Mouse (Mus musculus) intestine, embryonic 14.5 days (tissue): ENCODE measurements around the gene Abca13. TPM values are rescaled to one million over a fixed set of nuclear protein-coding genes. Genes with fewer than 3 reads are reported as not detected.
A peak's percentile ranks its signal among the peaks of the same experiment; 100 is the strongest.
"Not testable (repeated sequence)": the region's sequence is repeated elsewhere in the genome, so short reads cannot be mapped to it uniquely, and the experiment has no call there.

Experiments used
- ATAC-seq: fragments of 200-750 bp; cut with Nextera tagmentation; replicated peaks from 2 replicates; pipeline ENCODE4 v1.8.0; 2017; ENCODE audit warnings: low read depth, moderate number of reproducible peaks, moderate TSS enrichment, moderate library complexity; ENCODE audit not compliant: low FRiP score, low TSS enrichment
- DNase-seq: peaks from one replicate; pipeline ENCODE4 v3.0.0-alpha.2; 2018; ENCODE audit warnings: low spot score
- H3K27ac ChIP-seq: fragments of 300-500 bp; sonication (generic); 2 replicates; pipeline ENCODE4 v1.5.1; 2014; ENCODE audit warnings: low read depth, mild to moderate bottlenecking, control low read depth
- H3K27me3 ChIP-seq: fragments of 300-500 bp; sonication (generic); replicated peaks from 2 replicates; pipeline ENCODE4 v1.6.1; 2014; ENCODE audit warnings: low read length, control low read depth; ENCODE audit not compliant: control insufficient read depth, insufficient read depth
- H3K36me3 ChIP-seq: fragments of 300-500 bp; sonication (generic); 2 replicates; pipeline ENCODE4 v1.6.1; 2014; ENCODE audit warnings: low read length, control low read depth; ENCODE audit not compliant: control insufficient read depth, insufficient read depth
- H3K4me1 ChIP-seq: fragments of 300-500 bp; sonication (generic); replicated peaks from 2 replicates; pipeline ENCODE4 v1.6.1; 2014; ENCODE audit warnings: low read length, control low read depth, mixed read lengths; ENCODE audit not compliant: control insufficient read depth, insufficient read depth
- H3K4me2 ChIP-seq: fragments of 300-500 bp; sonication (generic); 2 replicates; pipeline ENCODE4 v1.6.1; 2014; ENCODE audit warnings: low read length
- H3K4me3 ChIP-seq: fragments of 300-500 bp; sonication (generic); 2 replicates; pipeline ENCODE4 v1.5.1; 2014; ENCODE audit warnings: low read depth, low read length, control low read depth, mixed read lengths
- H3K9ac ChIP-seq: fragments of 300-500 bp; sonication (generic); 2 replicates; pipeline ENCODE4 v1.6.1; 2014; ENCODE audit warnings: mild to moderate bottlenecking, low read length
- H3K9me3 ChIP-seq: fragments of 300-500 bp; sonication (generic); 2 replicates; pipeline ENCODE4 v1.6.1; 2016; ENCODE audit warnings: low read length, control low read depth; ENCODE audit not compliant: control insufficient read depth
- WGBS: fragments of 180-500 bp; shearing (Covaris S2); extraction: QIAGEN DNeasy Blood & Tissue Kit; methylation state at CpG from one replicate; pipeline ENCODE4 v1.1.7; 2014; 5-methylcytosine and 5-hydroxymethylcytosine counted together
- polyA plus RNA-seq: library from polyadenylated mRNA; unstranded; fragments of >200 nt; fragmentation: Nextera tagmentation; extraction: Ambion mirVana; gene quantifications from 2 replicates; pipeline ENCODE4 v1.2.1, GENCODE M21; 2014

Abca13 gene
- polyA plus RNA-seq, 1 experiment from 2014 or later = 0.07 TPM

GRCm38 (mm10) chr11:9316545-9316944 is 124.8 kb downstream of the Abca13 start:
- ATAC-seq = no peak
- no peaks in the 10 kb centered on the region for H3K27me3 ChIP-seq
- no peaks in the 10 kb centered on the region for H3K9me3 ChIP-seq
- DNase-seq = no peak
- no peak overlapping the region for H3K9ac ChIP-seq
- WGBS = 69% methylated on average over 3 of the region's 3 CpGs
- no peaks in the 10 kb centered on the region for H3K36me3 ChIP-seq
- H3K4me2 ChIP-seq = no peak overlapping the region
- no peaks in the 10 kb centered on the region for H3K4me1 ChIP-seq
- no peak overlapping the region for H3K4me3 ChIP-seq
- no peak overlapping the region for H3K27ac ChIP-seq

DNA sequence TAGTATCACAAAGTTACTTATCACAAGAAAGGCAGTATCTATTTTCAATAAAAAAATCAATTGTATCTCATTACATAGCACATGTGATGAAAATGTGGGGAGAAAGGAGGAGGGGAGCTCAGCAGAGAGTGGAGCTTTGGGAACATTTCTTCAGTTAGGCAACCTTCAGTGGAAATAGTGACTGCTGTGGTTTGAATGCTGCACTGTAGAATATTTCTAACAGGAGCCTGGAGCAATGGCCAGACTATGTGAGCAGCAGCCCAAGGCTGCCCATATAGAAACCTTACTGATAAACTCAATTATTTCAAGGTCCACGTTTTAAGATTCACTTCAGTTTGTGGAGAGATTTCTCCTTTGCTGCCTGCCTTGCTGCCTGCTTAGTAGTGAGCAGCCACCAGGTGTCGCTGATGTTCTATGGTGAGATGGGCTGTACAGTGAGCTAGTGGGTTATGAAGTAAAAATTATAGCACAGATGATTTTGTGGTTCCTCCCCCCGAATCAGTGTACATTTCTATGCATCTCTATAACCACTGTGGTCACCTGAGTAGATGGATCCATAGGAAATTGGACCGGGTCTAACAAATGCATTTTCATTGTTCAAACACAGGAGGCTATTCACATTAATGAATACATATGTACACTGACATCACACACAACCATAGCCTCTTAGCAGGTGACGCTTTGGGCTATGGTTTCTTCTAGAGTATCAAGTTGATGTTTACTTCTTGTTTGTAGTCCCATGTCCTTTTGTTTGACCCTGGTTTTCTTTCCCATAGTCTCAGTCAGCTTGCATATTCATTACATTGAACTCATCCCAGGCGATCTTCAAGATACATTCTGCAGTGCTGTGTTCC is 125.6 kb downstream of the Abca13 start:
- no peak for ATAC-seq
- Histone ChIP-seq H3K4me3 (no peak overlapping the region), H3K36me3 (no peaks in the 10 kb centered on the region), H3K27ac (no peak overlapping the region), H3K27me3 (no peaks in the 10 kb centered on the region), H3K9ac (no peak overlapping the region), H3K9me3 (no peaks in the 10 kb centered on the region), H3K4me2 (no peak overlapping the region), H3K4me1 (no peaks in the 10 kb centered on the region)
- 38% methylated on average over 6 of the region's 6 CpGs for WGBS
- peak; percentile 85 for DNase-seq

DNA sequence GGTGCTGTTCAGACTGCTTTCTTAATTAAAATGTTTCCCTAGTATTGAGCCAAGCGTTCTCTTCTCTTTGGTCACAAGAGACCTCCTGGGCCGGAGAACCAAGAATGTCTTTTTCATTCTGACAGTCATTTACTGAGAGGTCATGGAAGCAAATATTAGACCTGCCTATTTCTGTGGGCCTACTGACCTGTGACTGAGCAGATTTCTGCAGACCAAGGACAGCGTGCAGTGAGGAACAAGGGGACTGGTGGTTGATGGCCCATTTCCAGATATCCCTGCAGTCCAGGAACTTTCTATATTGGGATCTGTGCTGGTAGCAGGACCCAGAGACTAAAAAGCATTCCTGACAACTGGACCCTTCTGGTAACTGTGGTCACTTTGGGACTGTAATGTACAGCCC is 146.4 kb downstream of the Abca13 start:
- H3K4me3 ChIP-seq = no peak overlapping the region
- no peak overlapping the region for H3K27ac ChIP-seq
- 90% methylated on average over 3 of the region's 3 CpGs for WGBS

DNA sequence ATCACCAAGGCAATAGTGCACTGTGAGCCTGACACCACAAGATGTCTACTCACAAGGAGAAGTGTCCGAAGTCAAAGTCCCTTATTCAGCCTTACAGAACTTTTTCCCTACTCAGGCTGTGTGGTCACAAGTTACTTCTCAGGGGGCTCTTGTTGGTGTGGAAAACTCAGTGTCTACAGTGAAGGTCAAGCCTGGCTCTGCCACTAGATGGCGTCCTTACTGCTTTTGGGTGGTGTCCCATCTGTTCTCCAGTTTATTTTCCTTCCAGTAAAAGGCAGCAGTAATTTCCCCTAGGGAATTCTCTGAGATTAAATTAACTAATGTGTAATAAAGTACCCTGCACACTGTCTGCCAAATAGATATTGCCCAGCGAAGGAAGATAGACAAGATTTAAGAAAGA is 156.0 kb downstream of the Abca13 start:
- no peak overlapping the region for H3K4me2 ChIP-seq
- WGBS = 53% methylated on average over 3 of the region's 3 CpGs
- H3K4me1 ChIP-seq = no peaks in the 10 kb centered on the region
- no peak overlapping the region for H3K4me3 ChIP-seq
- no peak overlapping the region for H3K27ac ChIP-seq
- H3K9ac ChIP-seq = no peak overlapping the region
- DNase-seq (peak; percentile 52), ATAC-seq (no peak)
- no peaks in the 10 kb centered on the region for H3K36me3 ChIP-seq
- no peaks in the 10 kb centered on the region for H3K9me3 ChIP-seq
- no peaks in the 10 kb centered on the region for H3K27me3 ChIP-seq

More for the DNA sequence above, 146.4 kb downstream of the Abca13 start:
- Histone ChIP-seq H3K9me3 (no peaks in the 10 kb centered on the region), H3K36me3 (no peaks in the 10 kb centered on the region), H3K9ac (no peak overlapping the region), H3K27me3 (no peaks in the 10 kb centered on the region), H3K4me2 (no peak overlapping the region), H3K4me1 (no peaks in the 10 kb centered on the region)
- DNase-seq (no peak), ATAC-seq (no peak)

GRCm38 (mm10) chr11:9373160-9373559 is 181.4 kb downstream of the Abca13 start:
- Histone ChIP-seq H3K9ac (no peak overlapping the region), H3K36me3 (no peaks in the 10 kb centered on the region), H3K4me2 (no peak overlapping the region), H3K27me3 (no peaks in the 10 kb centered on the region), H3K27ac (no peak overlapping the region), H3K4me3 (no peak overlapping the region), H3K4me1 (no peaks in the 10 kb centered on the region), H3K9me3 (no peaks in the 10 kb centered on the region)
- DNase-seq (no peak), ATAC-seq (no peak)
- WGBS = 66% methylated on average over 5 of the region's 5 CpGs

GRCm38 (mm10) chr11:9374426-9374825 is 182.7 kb downstream of the Abca13 start:
- H3K27ac ChIP-seq, H3K9ac ChIP-seq, H3K4me3 ChIP-seq, DNase-seq, H3K9me3 ChIP-seq, H3K27me3 ChIP-seq, ATAC-seq, H3K36me3 ChIP-seq, H3K4me1 ChIP-seq, H3K4me2 ChIP-seq: not testable (repeated sequence)
- 82% methylated on average over 5 of the region's 5 CpGs for WGBS

DNA sequence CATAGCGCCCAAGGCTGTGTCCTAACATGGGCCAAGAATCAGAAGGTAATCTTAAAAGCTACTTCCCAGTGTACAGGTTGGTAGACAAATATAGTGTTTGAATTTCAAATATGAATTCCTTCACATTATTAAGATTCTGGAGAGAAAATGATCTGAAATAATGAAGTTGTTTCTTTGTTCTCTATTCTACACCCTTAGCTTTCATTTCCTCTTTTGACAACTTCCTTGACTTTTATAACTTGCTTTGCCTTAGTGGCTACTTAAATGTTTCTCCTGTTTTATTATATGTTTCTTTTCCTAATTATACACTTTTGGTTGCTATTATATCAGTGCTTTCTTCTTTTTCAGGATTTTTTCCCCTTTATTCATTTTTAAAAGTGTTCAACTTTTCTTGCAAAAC is 196.8 kb downstream of the Abca13 start:
- H3K9me3 ChIP-seq = no peaks in the 10 kb centered on the region
- no peak overlapping the region for H3K4me2 ChIP-seq
- no peaks in the 10 kb centered on the region for H3K4me1 ChIP-seq
- no peak overlapping the region for H3K4me3 ChIP-seq
- H3K36me3 ChIP-seq = no peaks in the 10 kb centered on the region
- no peak overlapping the region for H3K9ac ChIP-seq
- no peak for DNase-seq
- H3K27ac ChIP-seq = no peak overlapping the region
- WGBS = 90% methylated on average over 1 of the region's 1 CpGs
- no peaks in the 10 kb centered on the region for H3K27me3 ChIP-seq
- ATAC-seq = no peak

DNA sequence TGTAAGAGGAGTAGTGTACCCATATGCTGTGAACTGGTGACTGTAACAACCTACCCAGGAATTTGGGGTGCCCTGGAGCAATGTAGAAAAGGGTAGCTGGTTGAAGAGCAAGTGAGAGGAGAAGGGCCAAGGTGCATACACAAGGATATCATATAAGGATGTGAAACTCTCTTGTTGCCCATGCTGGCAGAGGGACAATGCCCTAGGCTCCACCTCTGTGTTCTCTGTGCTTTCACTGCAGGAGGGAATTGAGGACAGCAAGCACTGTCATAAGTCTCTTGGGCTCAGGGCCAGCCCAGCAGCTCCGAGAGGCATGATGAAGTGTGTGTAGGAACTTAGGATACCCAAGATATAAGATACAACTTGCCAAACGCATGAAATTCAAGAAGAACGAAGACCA is 225.2 kb downstream of the Abca13 start:
- DNase-seq = no peak
- H3K9me3 ChIP-seq = no peaks in the 10 kb centered on the region
- H3K4me3 ChIP-seq = no peak overlapping the region
- H3K9ac ChIP-seq = no peak overlapping the region
- no peak for ATAC-seq
- no peaks in the 10 kb centered on the region for H3K4me1 ChIP-seq
- H3K36me3 ChIP-seq = no peaks in the 10 kb centered on the region
- no peaks in the 10 kb centered on the region for H3K27me3 ChIP-seq
- H3K27ac ChIP-seq = no peak overlapping the region
- 85% methylated on average over 3 of the region's 3 CpGs for WGBS
- no peak overlapping the region for H3K4me2 ChIP-seq

DNA sequence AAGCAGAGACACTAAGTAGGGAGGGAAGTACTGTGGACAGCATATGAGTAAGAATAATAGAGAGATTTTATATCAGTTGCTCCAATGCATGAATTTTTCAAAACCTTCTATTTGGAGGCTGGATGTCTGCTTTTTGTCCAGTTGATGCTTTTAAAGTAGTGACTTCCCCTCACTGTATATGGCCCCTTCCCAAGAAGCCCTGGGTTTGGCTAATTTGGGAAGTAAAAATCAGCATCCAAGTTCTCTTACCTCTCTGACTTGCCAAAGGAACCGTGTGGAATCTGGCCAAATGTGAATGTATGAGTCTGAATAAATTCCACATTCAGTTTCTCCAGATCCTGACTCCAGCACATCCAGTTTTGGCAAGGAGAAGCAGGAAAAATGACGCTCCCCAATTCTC is 228.5 kb downstream of the Abca13 start:
- ATAC-seq = no peak

More for the DNA sequence above, 228.5 kb downstream of the Abca13 start:
- Histone ChIP-seq H3K4me2 (no peak overlapping the region), H3K36me3 (no peaks in the 10 kb centered on the region), H3K9ac (no peak overlapping the region), H3K27me3 (no peaks in the 10 kb centered on the region), H3K9me3 (no peaks in the 10 kb centered on the region), H3K4me1 (no peaks in the 10 kb centered on the region), H3K27ac (no peak overlapping the region), H3K4me3 (no peak overlapping the region)
- whole genome bisulfite sequencing = 32% methylated on average over 2 of the region's 2 CpGs
- no peak for DNase-seq
